In genomic region chr13:54936173-54936572, GRCm38 (mm10) we compare ENCODE assay signal across 10 mouse cellular contexts. TPM values are rescaled to one million over a fixed set of nuclear protein-coding genes. Genes with fewer than 3 reads are reported as not detected.
DNase-seq lines count a peak whose midpoint lies in the region; ATAC-seq and TF ChIP-seq lines count a peak whose summit lies in the region.
"Had no signal": no experiment of that assay in that cellular context is flagged by ENCODE, and none has a peak within 500 bp of the region (broad histone marks: within the 10 kb centered on the region; RNA-seq: fewer than 3 reads in every experiment).

No protein-coding gene starts in this region.

- no peaks in the 10 kb centered on the region for H3K27me3 ChIP-seq in hindbrain, postnatal 0 days (ENCODE audit: insufficient read depth, low read length)
- peaks cover 67% of the 10 kb centered on the region for H3K27me3 ChIP-seq in heart, embryonic 10.5 days (ENCODE audit: insufficient read depth, poor library complexity, severe bottlenecking)

- H3K4me3 ChIP-seq in hindbrain, postnatal 0 days (ENCODE audit: low read length): no peak overlapping the region
- no peak overlapping the region for H3K4me3 ChIP-seq in heart, embryonic 10.5 days

- no peak overlapping the region for H3K27ac ChIP-seq in hindbrain, postnatal 0 days
- H3K27ac ChIP-seq in heart, embryonic 10.5 days: no peak overlapping the region

- peak; percentile 52 to 57 for DNase-seq in left cerebral cortex, adult 18-20 months (ENCODE audit: low spot score in 2 of 2)
- DNase-seq in left cerebral cortex, adult 11 months (ENCODE audit: low spot score): no peak
- peak; percentile 71 for DNase-seq in cerebellum, adult 9-11 months
- DNase-seq in hindbrain, postnatal 0 days (ENCODE audit: low spot score): peak; percentile 81
- peak; percentile 85 to 88 for DNase-seq in right cerebral cortex, postnatal 10 days (ENCODE audit: low spot score in 2 of 2)
- DNase-seq in embryo, embryonic 9.5 days (ENCODE audit: extremely low spot score): no peak
- no peak for DNase-seq in heart, embryonic 10.5 days (ENCODE audit: low spot score)
- DNase-seq: kidney, adult 2 months; lung, postnatal 10 days; thymus, postnatal 4 days had no signal

- WGBS in hindbrain, postnatal 0 days: 47% methylated on average over 6 of the region's 6 CpGs
- WGBS in heart, embryonic 10.5 days: 72% methylated on average over 6 of the region's 6 CpGs

- H3K36me3 ChIP-seq in hindbrain, postnatal 0 days (ENCODE audit: insufficient read depth, low read length): no peaks in the 10 kb centered on the region
- H3K36me3 ChIP-seq in heart, embryonic 10.5 days: no peaks in the 10 kb centered on the region

- peak; percentile 25; the same call in 1 of the 2 replicates for TF ChIP-seq CTCF in hindbrain, postnatal 0 days (IDR thresholded peaks at IDR 0.05; ENCODE audit: low read depth)

- peak; percentile 75 for ATAC-seq in hindbrain, postnatal 0 days

- peaks cover 14% of the 10 kb centered on the region; the same call in 1 of the 2 replicates for H3K4me1 ChIP-seq in hindbrain, postnatal 0 days (ENCODE audit: insufficient read depth, low read length)
- peaks cover 10% of the 10 kb centered on the region; the same call in 1 of the 2 replicates for H3K4me1 ChIP-seq in heart, embryonic 10.5 days

- no peak overlapping the region for H3K9ac ChIP-seq in hindbrain, postnatal 0 days (replicated peaks; ENCODE audit: low read length)

- no peak overlapping the region for H3K4me2 ChIP-seq in hindbrain, postnatal 0 days (ENCODE audit: low read depth, low read length)

- no peaks in the 10 kb centered on the region for H3K9me3 ChIP-seq in hindbrain, postnatal 0 days (ENCODE audit: low read length)
- no peaks in the 10 kb centered on the region for H3K9me3 ChIP-seq in heart, embryonic 10.5 days

RNA-seq across cellular contexts. Expression of gene Unc5a, which starts 13.0 kb away (rescaled TPM):
- total RNA-seq in left cerebral cortex, adult 18-20 months (2021): 100 to 1,000 TPM; 104 to 107 TPM
- 49.9 and 53.0 TPM in 2 replicates for total RNA-seq in hindbrain, postnatal 0 days (2014; rRNA removed)
- 10.5 and 11.7 TPM in 2 replicates for polyA plus RNA-seq in hindbrain, postnatal 0 days (2015; fragmentation: Nextera tagmentation; extraction: Ambion mirVana)
- 1.8 and 2.1 TPM in 2 replicates for polyA plus RNA-seq in heart, embryonic 10.5 days (2016; fragmentation: Nextera tagmentation; extraction: Ambion mirVana)

Comparison
In these comparisons a context has a peak if more than half of its experiments do, and no peak if none do; other contexts are left out.
1. DNase-seq: peak in left cerebral cortex, adult 18-20 months (2 of 2), cerebellum, adult 9-11 months (single experiment), hindbrain, postnatal 0 days (single experiment) and right cerebral cortex, postnatal 10 days (2 of 2); none in left cerebral cortex, adult 11 months (single experiment), embryo, embryonic 9.5 days (single experiment) and heart, embryonic 10.5 days (single experiment).